Mouse (Mus musculus): ENCODE results near the gene Cd2. TPM values are rescaled to one million over a fixed set of nuclear protein-coding genes. Genes with fewer than 3 reads are reported as not detected.

Gene Cd2
- total and polyA plus RNA-seq, 3 experiments: not detected

- TF ChIP-seq EP300 (IDR thresholded peaks at IDR 0.05; ENCODE audit: low read depth in 1 of 2, low read length in 2 of 2) (no peak), TCF12 (IDR thresholded peaks at IDR 0.05; ENCODE audit: low read depth, low read length) (no peak), NRF1 (IDR thresholded peaks at IDR 0.05; ENCODE audit: insufficient read depth, low read depth, low read length, poor library complexity, severe bottlenecking) (no peak), CTCF (IDR thresholded peaks at IDR 0.05 in 2 of 3, conservative IDR thresholded peaks at IDR 0.05 in 1 of 3; ENCODE audit: control insufficient read depth in 1 of 3, insufficient read depth in 1 of 3, low read depth in 2 of 3, low read length in 3 of 3, poor library complexity in 1 of 3, severe bottlenecking in 1 of 3) (peak in 2 of 3 experiments; percentile 19 to 27; a peak in 2 of 6 replicates)
- Histone ChIP-seq H3K9ac (ENCODE audit: control insufficient read depth, low read depth, low read length, poor library complexity, severe bottlenecking) (no peak overlapping the region), H3K27me3 (ENCODE audit: control insufficient read depth in 1 of 2, insufficient read depth in 2 of 2, low read length in 2 of 2) (no peaks in the 10 kb centered on the region), H3K9me3 (replicated peaks; ENCODE audit: insufficient read depth, low read length) (no peaks in the 10 kb centered on the region), H3K4me1 (ENCODE audit: control insufficient read depth in 1 of 2, insufficient read depth in 2 of 2, low read length in 2 of 2) (no peaks in the 10 kb centered on the region), H3K79me2 (ENCODE audit: control insufficient read depth, insufficient read depth, low read length, poor library complexity) (no peaks in the 10 kb centered on the region), H3K4me3 (ENCODE audit: control insufficient read depth in 1 of 2, insufficient read depth in 1 of 2, low read depth in 2 of 2, low read length in 2 of 2) (no peak overlapping the region), H3K36me3 (ENCODE audit: control insufficient read depth in 1 of 2, insufficient read depth in 2 of 2, low read length in 2 of 2) (no peaks in the 10 kb centered on the region), H3K27ac (ENCODE audit: control insufficient read depth, low read depth, low read length) (no peak overlapping the region)
- DNase-seq (ENCODE audit: low read depth, low spot score): peak; percentile 3
Observed at GRCm38 (mm10) chr3:101318115-101318514, 30.4 kb upstream of the Cd2 start.

GRCm38 (mm10) chr3:101314954-101315353, 27.2 kb upstream of the Cd2 start:
- DNase-seq (ENCODE audit: low read depth, low spot score): no peak
- Histone ChIP-seq H3K4me1 (ENCODE audit: control insufficient read depth in 1 of 2, insufficient read depth in 2 of 2, low read length in 2 of 2) (no peaks in the 10 kb centered on the region), H3K79me2 (ENCODE audit: control insufficient read depth, insufficient read depth, low read length, poor library complexity) (no peaks in the 10 kb centered on the region)

GRCm38 (mm10) chr3:101313266-101314051, 25.7 kb upstream of the Cd2 start:
- Histone ChIP-seq H3K9ac (ENCODE audit: control insufficient read depth, low read depth, low read length, poor library complexity, severe bottlenecking) (no peak overlapping the region), H3K79me2 (ENCODE audit: control insufficient read depth, insufficient read depth, low read length, poor library complexity) (no peaks in the 10 kb centered on the region), H3K27ac (ENCODE audit: control insufficient read depth, low read depth, low read length) (no peak overlapping the region), H3K36me3 (ENCODE audit: control insufficient read depth in 1 of 2, insufficient read depth in 2 of 2, low read length in 2 of 2) (no peaks in the 10 kb centered on the region), H3K4me1 (ENCODE audit: control insufficient read depth in 1 of 2, insufficient read depth in 2 of 2, low read length in 2 of 2) (no peaks in the 10 kb centered on the region), H3K9me3 (replicated peaks; ENCODE audit: insufficient read depth, low read length) (no peaks in the 10 kb centered on the region), H3K4me3 (ENCODE audit: control insufficient read depth in 1 of 2, insufficient read depth in 1 of 2, low read depth in 2 of 2, low read length in 2 of 2) (no peak overlapping the region), H3K27me3 (ENCODE audit: control insufficient read depth in 1 of 2, insufficient read depth in 2 of 2, low read length in 2 of 2) (no peaks in the 10 kb centered on the region)
- TF ChIP-seq MXI1 (IDR thresholded peaks at IDR 0.05; ENCODE audit: low read depth, low read length): no peak
- no peak for TF ChIP-seq MYB (IDR thresholded peaks at IDR 0.05; ENCODE audit: low read depth, low read length)
- TF ChIP-seq GATA1 (IDR thresholded peaks at IDR 0.05; ENCODE audit: low read depth, low read length): no peak
- no peak for TF ChIP-seq SMC3 (IDR thresholded peaks at IDR 0.05; ENCODE audit: low read depth, low read length)
- no peak for TF ChIP-seq POLR2AphosphoS5 (IDR thresholded peaks at IDR 0.05; ENCODE audit: borderline replicate concordance, low read depth, low read length)
- no peak for TF ChIP-seq SIN3A (IDR thresholded peaks at IDR 0.05; ENCODE audit: low read length)
- TF ChIP-seq TBP (IDR thresholded peaks at IDR 0.05; ENCODE audit: low read depth, low read length): no peak
- no peak for TF ChIP-seq KAT2A (conservative IDR thresholded peaks at IDR 0.05; ENCODE audit: low read depth, low read length)
- no peak for TF ChIP-seq NRF1 (IDR thresholded peaks at IDR 0.05; ENCODE audit: insufficient read depth, low read depth, low read length, poor library complexity, severe bottlenecking)
- TF ChIP-seq UBTF (IDR thresholded peaks at IDR 0.05; ENCODE audit: borderline replicate concordance, insufficient read depth, low read depth, low read length): no peak
- no peak for TF ChIP-seq MYC (IDR thresholded peaks at IDR 0.05; ENCODE audit: low read depth, low read length)
- TF ChIP-seq NELFE (IDR thresholded peaks at IDR 0.05; ENCODE audit: low read depth, low read length): no peak
- TF ChIP-seq ELF1 (IDR thresholded peaks at IDR 0.05; ENCODE audit: low read depth, low read length): no peak
- TF ChIP-seq CHD2 (IDR thresholded peaks at IDR 0.05; ENCODE audit: low read length): no peak
- TF ChIP-seq TAL1 (IDR thresholded peaks at IDR 0.05; ENCODE audit: low read length): no peak
- DNase-seq (ENCODE audit: low read depth, low spot score): no peak

More at GRCm38 (mm10) chr3:101314954-101315353, 27.2 kb upstream of the Cd2 start:
- no peaks in the 10 kb centered on the region for H3K9me3 ChIP-seq (replicated peaks; ENCODE audit: insufficient read depth, low read length)
- no peak overlapping the region for H3K27ac ChIP-seq (ENCODE audit: control insufficient read depth, low read depth, low read length)
- no peaks in the 10 kb centered on the region for H3K27me3 ChIP-seq (ENCODE audit: control insufficient read depth in 1 of 2, insufficient read depth in 2 of 2, low read length in 2 of 2)
- TF ChIP-seq USF1 (IDR thresholded peaks at IDR 0.05; ENCODE audit: low read depth, low read length): no peak
- no peak for TF ChIP-seq SIN3A (IDR thresholded peaks at IDR 0.05; ENCODE audit: low read length)
- TF ChIP-seq ZC3H11A (IDR thresholded peaks at IDR 0.05; ENCODE audit: low read depth, low read length): no peak
- TF ChIP-seq POLR2AphosphoS5 (IDR thresholded peaks at IDR 0.05; ENCODE audit: borderline replicate concordance, low read depth, low read length): no peak
- no peak for TF ChIP-seq SMC3 (IDR thresholded peaks at IDR 0.05; ENCODE audit: low read depth, low read length)
- TF ChIP-seq HCFC1 (IDR thresholded peaks at IDR 0.05; ENCODE audit: low read depth, low read length): no peak
- no peak for TF ChIP-seq MYC (IDR thresholded peaks at IDR 0.05; ENCODE audit: low read depth, low read length)
- no peak for TF ChIP-seq BHLHE40 (IDR thresholded peaks at IDR 0.05; ENCODE audit: borderline replicate concordance, low read depth, low read length)
- TF ChIP-seq POLR2A (IDR thresholded peaks at IDR 0.05; ENCODE audit: control insufficient read depth in 1 of 2, insufficient read depth in 1 of 2, low read depth in 1 of 2, low read length in 2 of 2, poor library complexity in 1 of 2): no peak
- H3K9ac ChIP-seq (ENCODE audit: control insufficient read depth, low read depth, low read length, poor library complexity, severe bottlenecking): no peak overlapping the region
- no peak overlapping the region for H3K4me3 ChIP-seq (ENCODE audit: control insufficient read depth in 1 of 2, insufficient read depth in 1 of 2, low read depth in 2 of 2, low read length in 2 of 2)
- H3K36me3 ChIP-seq (ENCODE audit: control insufficient read depth in 1 of 2, insufficient read depth in 2 of 2, low read length in 2 of 2): no peaks in the 10 kb centered on the region

All from MEL (cell line).